Mouse (Mus musculus) ovary, adult 18-20 months (tissue): ENCODE measurements at regions not wholly inside any gene's neighbourhood (a gene's known extent, or its start where the extent isn't known, plus 50 kb on each side); places are given as distances from the start of the nearest gene placed in this dataset.

ENCODE experiments used
- DNase-seq: peaks from one replicate; pipeline ENCODE4 v3.0.0; 2022; ENCODE audit warnings: low spot score, mixed read lengths

GRCm38 (mm10) chr13:69182478-69182877, 183.1 kb upstream of the Adcy2 start:
- DNase-seq = no peak

- no peak for DNase-seq
These were observed 191.3 kb upstream of the Adcy2 start for GRCm38 (mm10) chr13:69190661-69191060.

- no peak for DNase-seq
These were observed 197.1 kb upstream of the Adcy2 start for GRCm38 (mm10) chr13:69196464-69196871.

- DNase-seq = no peak
These were observed 208.6 kb upstream of the Adcy2 start for GRCm38 (mm10) chr13:69207741-69208568.

- no peak for DNase-seq
These were observed 209.2 kb upstream of the Adcy2 start for GRCm38 (mm10) chr13:69208569-69208881.

GRCm38 (mm10) chr13:69216579-69216978, 217.2 kb upstream of the Adcy2 start:
- no peak for DNase-seq

- no peak for DNase-seq
These were observed 221.1 kb upstream of the Adcy2 start for GRCm38 (mm10) chr13:69220425-69220824.

- no peak for DNase-seq
These were observed 227.2 kb upstream of the Adcy2 start for GRCm38 (mm10) chr13:69226538-69226937.

- DNase-seq = no peak
These were observed 231.1 kb upstream of the Adcy2 start for GRCm38 (mm10) chr13:69230361-69230943.

GRCm38 (mm10) chr13:69236386-69236785, 237.0 kb upstream of the Adcy2 start:
- DNase-seq = no peak

GRCm38 (mm10) chr13:69237918-69238317, 238.6 kb upstream of the Adcy2 start:
- no peak for DNase-seq

GRCm38 (mm10) chr13:69239261-69239915, 240.0 kb upstream of the Adcy2 start:
- DNase-seq = no peak

GRCm38 (mm10) chr13:69242544-69243296, 243.4 kb upstream of the Adcy2 start:
- DNase-seq = no peak

- DNase-seq = no peak
These were observed 251.2 kb upstream of the Adcy2 start for GRCm38 (mm10) chr13:69250334-69251129.

- DNase-seq = no peak
These were observed 251.8 kb upstream of the Adcy2 start for GRCm38 (mm10) chr13:69251130-69251561.

GRCm38 (mm10) chr13:69252335-69252734, 253.0 kb upstream of the Adcy2 start:
- no peak for DNase-seq

GRCm38 (mm10) chr13:69260485-69260884, 261.1 kb upstream of the Adcy2 start:
- DNase-seq = no peak

- DNase-seq = no peak
These were observed 261.6 kb upstream of the Adcy2 start for GRCm38 (mm10) chr13:69260972-69261371.

GRCm38 (mm10) chr13:69263722-69264121, 264.4 kb upstream of the Adcy2 start:
- DNase-seq = no peak

- no peak for DNase-seq
These were observed 266.7 kb upstream of the Adcy2 start for GRCm38 (mm10) chr13:69266071-69266470.

- DNase-seq = no peak
These were observed 261.0 kb upstream of the Nsun2 start for GRCm38 (mm10) chr13:69272506-69272905.

GRCm38 (mm10) chr13:69279647-69280046, 253.9 kb upstream of the Nsun2 start:
- DNase-seq = no peak
